Mouse (Mus musculus) myocyte (in vitro differentiated cells): Measurements from ENCODE around the gene Arel1. TPM values are rescaled to one million over a fixed set of nuclear protein-coding genes. Genes with fewer than 3 reads are reported as not detected.

Experiments
- H3K27me3 ChIP-seq: one replicate; pipeline ENCODE4 v1.6.1; 2011; ENCODE audit not compliant: control insufficient read depth, insufficient read depth, insufficient read length
- H3K36me3 ChIP-seq: one replicate; pipeline ENCODE4 v1.6.1; 2011; ENCODE audit not compliant: control insufficient read depth, insufficient read depth
- H3K4me2 ChIP-seq: one replicate; pipeline ENCODE4 v1.6.1; 2011; ENCODE audit warnings: low read depth, control low read depth
- H3K4me3 ChIP-seq: one replicate; pipeline ENCODE4 v1.5.1; 2011; ENCODE audit warnings: mild to moderate bottlenecking, control low read depth, moderate library complexity
- H3K79me2 ChIP-seq: one replicate; pipeline ENCODE4 v1.6.1; 2011; ENCODE audit not compliant: control insufficient read depth, insufficient read depth
- H3ac ChIP-seq: one replicate; pipeline ENCODE4 v1.6.1; 2011; ENCODE audit not compliant: control insufficient read depth, insufficient read length
- CEBPB ChIP-seq: IDR thresholded peaks from 2 replicates; pipeline ENCODE4 v1.6.1; 2011; ENCODE audit warnings: mild to moderate bottlenecking, moderate library complexity; ENCODE audit not compliant: poor library complexity, insufficient read depth, severe bottlenecking
- E2F4 ChIP-seq: IDR thresholded peaks from one replicate; pipeline ENCODE4 v1.6.1; 2011; ENCODE audit warnings: mild to moderate bottlenecking, control low read depth, moderate library complexity; ENCODE audit not compliant: insufficient read depth
- MAX ChIP-seq: IDR thresholded peaks from one replicate; pipeline ENCODE4 v1.6.1; 2011; ENCODE audit warnings: low read depth, mild to moderate bottlenecking, control low read depth
- MYOD1 ChIP-seq, 3 experiments: IDR thresholded peaks; one replicate each; pipeline ENCODE4 v1.6.1; 2011; ENCODE audit warnings: control low read depth in 2 of 3, low read depth in 2 of 3, mild to moderate bottlenecking in 2 of 3, moderate library complexity in 1 of 3; ENCODE audit not compliant: insufficient read length in 2 of 3, control insufficient read depth in 1 of 3
- MYOG ChIP-seq, 3 experiments: IDR thresholded peaks; one replicate each; pipeline ENCODE4 v1.6.1; 2011; ENCODE audit warnings: control low read depth in 2 of 3, low read depth in 2 of 3, mild to moderate bottlenecking in 2 of 3; ENCODE audit not compliant: insufficient read length in 2 of 3, control insufficient read depth in 1 of 3, insufficient read depth in 1 of 3
- POLR2A ChIP-seq: IDR thresholded peaks from one replicate; pipeline ENCODE4 v1.6.1; 2011; ENCODE audit warnings: low read depth, mild to moderate bottlenecking, control low read depth, moderate library complexity; ENCODE audit not compliant: insufficient read length
- POLR2AphosphoS2 ChIP-seq: IDR thresholded peaks from one replicate; pipeline ENCODE4 v1.6.1; 2011; ENCODE audit warnings: low read depth, control low read depth; ENCODE audit not compliant: insufficient read length
- REST ChIP-seq: IDR thresholded peaks from one replicate; pipeline ENCODE4 v1.6.1; 2011; ENCODE audit warnings: mild to moderate bottlenecking, control low read depth, moderate library complexity; ENCODE audit not compliant: insufficient read depth, insufficient read length
- SRF ChIP-seq: IDR thresholded peaks from one replicate; pipeline ENCODE4 v1.6.1; 2011; ENCODE audit warnings: low read depth; ENCODE audit not compliant: control insufficient read depth, insufficient read length
- TCF12 ChIP-seq: IDR thresholded peaks from one replicate; pipeline ENCODE4 v1.6.1; 2011; ENCODE audit warnings: mild to moderate bottlenecking, control low read depth; ENCODE audit not compliant: poor library complexity, insufficient read depth, severe bottlenecking
- TCF3 ChIP-seq: IDR thresholded peaks from one replicate; pipeline ENCODE4 v1.6.1; 2011; ENCODE audit warnings: low read depth, control low read depth; ENCODE audit not compliant: insufficient read length
- USF1 ChIP-seq: IDR thresholded peaks from one replicate; pipeline ENCODE4 v1.6.1; 2011; ENCODE audit warnings: low read depth, mild to moderate bottlenecking, control low read depth, moderate library complexity
- polyA plus RNA-seq: library from polyadenylated mRNA; unstranded; fragments of >200 nt; fragmentation: generic; extraction: Trizol; gene quantifications from one replicate; pipeline ENCODE4 v1.2.1, GENCODE M21; 2012; ENCODE audit warnings: missing spikeins

Arel1 gene
- polyA plus RNA-seq, 1 experiment: 17.4 TPM

- Histone ChIP-seq H3K4me3 (no peak overlapping the region), H3K4me2 (no peak overlapping the region), H3K27me3 (no peaks in the 10 kb centered on the region), H3K36me3 (peaks cover 51% of the 10 kb centered on the region), H3ac (no peak overlapping the region), H3K79me2 (no peaks in the 10 kb centered on the region)
- TF ChIP-seq MYOD1 (IDR thresholded peaks at IDR 0.05; ENCODE audit: control insufficient read depth in 1 of 3, insufficient read length in 2 of 3, low read depth in 2 of 3) (no peak), POLR2AphosphoS2 (no peak), TCF12 (no peak), SRF (no peak), REST (no peak), CEBPB (no peak), E2F4 (no peak), POLR2A (no peak), USF1 (no peak), MAX (no peak), MYOG (IDR thresholded peaks at IDR 0.05; ENCODE audit: control insufficient read depth in 1 of 3, insufficient read depth in 1 of 3, insufficient read length in 2 of 3, low read depth in 2 of 3) (no peak), TCF3 (no peak)
These were observed 22.0 kb downstream of the Arel1 start for GRCm38 (mm10) chr12:84948584-84949285.

GRCm38 (mm10) chr12:84947894-84948583, 22.7 kb downstream of the Arel1 start:
- Histone ChIP-seq H3K4me3 (no peak overlapping the region), H3K4me2 (no peak overlapping the region), H3K79me2 (no peaks in the 10 kb centered on the region), H3ac (no peak overlapping the region), H3K36me3 (peaks cover 56% of the 10 kb centered on the region), H3K27me3 (no peaks in the 10 kb centered on the region)
- TF ChIP-seq TCF3 (no peak), MYOG (IDR thresholded peaks at IDR 0.05; ENCODE audit: control insufficient read depth in 1 of 3, insufficient read depth in 1 of 3, insufficient read length in 2 of 3, low read depth in 2 of 3) (no peak)

GRCm38 (mm10) chr12:84944813-84945553, 25.7 kb downstream of the Arel1 start:
- no peak overlapping the region for H3K4me3 ChIP-seq
- H3K79me2 ChIP-seq: no peaks in the 10 kb centered on the region
- H3K36me3 ChIP-seq: peaks cover 62% of the 10 kb centered on the region
- no peak overlapping the region for H3ac ChIP-seq
- no peak overlapping the region for H3K4me2 ChIP-seq
- TF ChIP-seq TCF3 (no peak), TCF12 (no peak), POLR2A (no peak), CEBPB (no peak), MYOG (IDR thresholded peaks at IDR 0.05; ENCODE audit: control insufficient read depth in 1 of 3, insufficient read depth in 1 of 3, insufficient read length in 2 of 3, low read depth in 2 of 3) (no peak), MAX (no peak), USF1 (no peak), MYOD1 (IDR thresholded peaks at IDR 0.05; ENCODE audit: control insufficient read depth in 1 of 3, insufficient read length in 2 of 3, low read depth in 2 of 3) (no peak), E2F4 (no peak), REST (no peak), SRF (no peak), POLR2AphosphoS2 (no peak)
- H3K27me3 ChIP-seq: no peaks in the 10 kb centered on the region

- peaks cover 62% of the 10 kb centered on the region for H3K36me3 ChIP-seq
- no peak overlapping the region for H3ac ChIP-seq
- H3K4me2 ChIP-seq: no peak overlapping the region
- TF ChIP-seq POLR2AphosphoS2 (no peak), REST (no peak), CEBPB (no peak), MAX (no peak), MYOD1 (IDR thresholded peaks at IDR 0.05; ENCODE audit: control insufficient read depth in 1 of 3, insufficient read length in 2 of 3, low read depth in 2 of 3) (no peak), E2F4 (no peak), POLR2A (no peak)
- no peaks in the 10 kb centered on the region for H3K27me3 ChIP-seq
- no peak overlapping the region for H3K4me3 ChIP-seq
- no peaks in the 10 kb centered on the region for H3K79me2 ChIP-seq
These were observed 26.4 kb downstream of the Arel1 start for GRCm38 (mm10) chr12:84944150-84944812.
